ENCODE assay signal across 20 mouse cellular contexts in genomic region chr5:123522166-123522565, GRCm38 (mm10). TPM values are rescaled to one million over a fixed set of nuclear protein-coding genes. Genes with fewer than 3 reads are reported as not detected.
DNase-seq lines count a peak whose midpoint lies in the region; ATAC-seq and TF ChIP-seq lines count a peak whose summit lies in the region.
"Had no signal": no experiment of that assay in that cellular context is flagged by ENCODE, and none has a peak within 500 bp of the region (broad histone marks: within the 10 kb centered on the region; RNA-seq: fewer than 3 reads in every experiment).

No protein-coding gene starts in this region.

- H3K9ac ChIP-seq in forebrain, embryonic 13.5 days, result no peak overlapping the region
- H3K9ac ChIP-seq in forebrain, embryonic 12.5 days, result no peak overlapping the region
- 0 out of 2 replicates have a peak overlapping the region, but pooled peaks have one; percentile 87 for H3K9ac ChIP-seq in hindbrain, embryonic 13.5 days
- H3K9ac ChIP-seq in hindbrain, embryonic 14.5 days, result no peak overlapping the region
- H3K9ac ChIP-seq: hindbrain, embryonic 15.5 days; lung, embryonic 14.5 days had no signal

- H3K27ac ChIP-seq in forebrain, embryonic 13.5 days, result no peak overlapping the region
- no peak overlapping the region for H3K27ac ChIP-seq in forebrain, embryonic 12.5 days
- H3K27ac ChIP-seq in hindbrain, embryonic 13.5 days, result no peak overlapping the region
- H3K27ac ChIP-seq in hindbrain, embryonic 14.5 days, result no peak overlapping the region
- H3K27ac ChIP-seq in thymus, adult 2 months (ENCODE audit: control insufficient read depth, insufficient read depth, low read length), result no peak overlapping the region
- H3K27ac ChIP-seq: hindbrain, embryonic 15.5 days; kidney, embryonic 15.5 days; midbrain, embryonic 10.5 days had no signal

- no peak overlapping the region for H3K4me3 ChIP-seq in forebrain, embryonic 13.5 days
- H3K4me3 ChIP-seq in forebrain, embryonic 12.5 days (replicated peaks), result no peak overlapping the region
- H3K4me3 ChIP-seq in hindbrain, embryonic 13.5 days, result no peak overlapping the region
- H3K4me3 ChIP-seq in hindbrain, embryonic 14.5 days (replicated peaks; ENCODE audit: low read length), result no peak overlapping the region
- no peak overlapping the region for H3K4me3 ChIP-seq in thymus, adult 2 months (ENCODE audit: control insufficient read depth, insufficient read depth, low read length)

- no peaks in the 10 kb centered on the region for H3K27me3 ChIP-seq in forebrain, embryonic 13.5 days
- H3K27me3 ChIP-seq in forebrain, embryonic 12.5 days, result no peaks in the 10 kb centered on the region
- H3K27me3 ChIP-seq in hindbrain, embryonic 13.5 days, result no peaks in the 10 kb centered on the region
- no peaks in the 10 kb centered on the region for H3K27me3 ChIP-seq in hindbrain, embryonic 14.5 days (ENCODE audit: control insufficient read depth, insufficient read depth, low read length)
- H3K27me3 ChIP-seq in thymus, adult 2 months (ENCODE audit: control insufficient read depth, insufficient read depth, low read length), result no peaks in the 10 kb centered on the region
- H3K27me3 ChIP-seq: hindbrain, embryonic 15.5 days; kidney, embryonic 15.5 days had no signal

- no peak for TF ChIP-seq POLR2A in thymus, adult 2 months (IDR thresholded peaks at IDR 0.05; ENCODE audit: control insufficient read depth, extremely low read depth, insufficient read depth, low read length, poor library complexity)

- 86% methylated on average over 1 of the region's 1 CpGs for WGBS in forebrain, embryonic 13.5 days
- WGBS in forebrain, embryonic 12.5 days, result 74% methylated on average over 1 of the region's 1 CpGs
- 95% methylated on average over 1 of the region's 1 CpGs for WGBS in hindbrain, embryonic 13.5 days
- 86% methylated on average over 1 of the region's 1 CpGs for WGBS in hindbrain, embryonic 14.5 days
- WGBS in thymus, adult 2 months, result 87% methylated on average over 1 of the region's 1 CpGs

- no peak for ATAC-seq in forebrain, embryonic 13.5 days
- no peak for ATAC-seq in forebrain, embryonic 12.5 days (ENCODE audit: low FRiP score)
- no peak for ATAC-seq in hindbrain, embryonic 13.5 days (ENCODE audit: low FRiP score)
- ATAC-seq in hindbrain, embryonic 14.5 days (ENCODE audit: low FRiP score), result no peak
- ATAC-seq: intestine, embryonic 16.5 days had no signal

- H3K9me3 ChIP-seq in forebrain, embryonic 13.5 days (replicated peaks), result no peaks in the 10 kb centered on the region
- no peaks in the 10 kb centered on the region for H3K9me3 ChIP-seq in forebrain, embryonic 12.5 days
- H3K9me3 ChIP-seq in hindbrain, embryonic 13.5 days, result no peaks in the 10 kb centered on the region
- H3K9me3 ChIP-seq in hindbrain, embryonic 14.5 days (ENCODE audit: control insufficient read depth, low read length), result no peaks in the 10 kb centered on the region
- H3K9me3 ChIP-seq: hindbrain, embryonic 15.5 days; kidney, embryonic 15.5 days; midbrain, embryonic 10.5 days had no signal

- no peak for DNase-seq in hindbrain, embryonic 14.5 days (ENCODE audit: low spot score)
- DNase-seq in thymus, postnatal 4 days, result peak; percentile 3
- DNase-seq in thymus, adult 2 months, result no peak
- no peak for DNase-seq in ovary, adult 18-20 months (ENCODE audit: low spot score)
- DNase-seq in retina, postnatal 1 day, result no peak
- DNase-seq: adrenal gland, adult 8-10 months; lung, embryonic 14.5 days; lung, postnatal 4 days; thymus, postnatal 36 days had no signal

- peaks cover 27% of the 10 kb centered on the region for H3K4me1 ChIP-seq in forebrain, embryonic 13.5 days
- H3K4me1 ChIP-seq in forebrain, embryonic 12.5 days, result peaks cover 32% of the 10 kb centered on the region
- H3K4me1 ChIP-seq in hindbrain, embryonic 13.5 days (replicated peaks), result peaks cover 30% of the 10 kb centered on the region
- H3K4me1 ChIP-seq in hindbrain, embryonic 14.5 days (replicated peaks; ENCODE audit: control insufficient read depth, insufficient read depth, low read length), result peaks cover 7% of the 10 kb centered on the region; the same call in 1 of the 2 replicates
- peaks cover 13% of the 10 kb centered on the region for H3K4me1 ChIP-seq in thymus, adult 2 months (replicated peaks; ENCODE audit: control insufficient read depth, insufficient read depth, low read length)

- H3K36me3 ChIP-seq in forebrain, embryonic 13.5 days (ENCODE audit: poor library complexity, severe bottlenecking), result peaks cover 27% of the 10 kb centered on the region
- H3K36me3 ChIP-seq in forebrain, embryonic 12.5 days (replicated peaks), result peaks cover 29% of the 10 kb centered on the region
- H3K36me3 ChIP-seq in hindbrain, embryonic 13.5 days, result peaks cover 27% of the 10 kb centered on the region
- peaks cover 31% of the 10 kb centered on the region for H3K36me3 ChIP-seq in hindbrain, embryonic 14.5 days (replicated peaks; ENCODE audit: control insufficient read depth, insufficient read depth)
- H3K36me3 ChIP-seq in thymus, adult 2 months (ENCODE audit: control insufficient read depth, insufficient read depth, low read length), result peaks cover 13% of the 10 kb centered on the region

- H3K4me2 ChIP-seq in forebrain, embryonic 13.5 days, result 0 out of 2 replicates have a peak overlapping the region, but pooled peaks have one; percentile 10
- H3K4me2 ChIP-seq in forebrain, embryonic 12.5 days, result no peak overlapping the region
- no peak overlapping the region; the same call in 1 of the 2 replicates for H3K4me2 ChIP-seq in hindbrain, embryonic 13.5 days
- no peak overlapping the region for H3K4me2 ChIP-seq in hindbrain, embryonic 14.5 days (replicated peaks)

- TF ChIP-seq CTCF in thymus, adult 2 months (IDR thresholded peaks at IDR 0.05; ENCODE audit: borderline replicate concordance, control insufficient read depth, extremely low read depth, insufficient read depth, low read length, poor library complexity), result no peak

RNA-seq across cellular contexts. Expression of gene Diablo, which starts 1.8 kb away (rescaled TPM):
- polyA plus RNA-seq in forebrain, embryonic 13.5 days (2015; fragmentation: Nextera tagmentation; extraction: Ambion mirVana), result 133 and 137 TPM in 2 replicates
- 128 and 135 TPM in 2 replicates for polyA plus RNA-seq in forebrain, embryonic 12.5 days (2016; fragmentation: Nextera tagmentation; extraction: Ambion mirVana)
- polyA plus RNA-seq in hindbrain, embryonic 13.5 days (2015; fragmentation: Nextera tagmentation; extraction: Ambion mirVana), result 119 and 120 TPM in 2 replicates
- polyA plus RNA-seq in hindbrain, embryonic 14.5 days (2014; fragmentation: Nextera tagmentation; extraction: Ambion mirVana), result 105 and 110 TPM in 2 replicates
- 88.1 and 104 TPM in 2 replicates for polyA plus RNA-seq in thymus, adult 2 months (2012; rRNA removed)

RNA-seq across cellular contexts. Expression of gene Gm49027, which starts 3.1 kb away (rescaled TPM):
- 0.97 and 1.2 TPM in 2 replicates for polyA plus RNA-seq in forebrain, embryonic 13.5 days (2015; fragmentation: Nextera tagmentation; extraction: Ambion mirVana)
- polyA plus RNA-seq in forebrain, embryonic 12.5 days (2016; fragmentation: Nextera tagmentation; extraction: Ambion mirVana), result 0.38 and 0.69 TPM in 2 replicates
- 3.5 and 4.8 TPM in 2 replicates for polyA plus RNA-seq in hindbrain, embryonic 13.5 days (2015; fragmentation: Nextera tagmentation; extraction: Ambion mirVana)
- polyA plus RNA-seq in hindbrain, embryonic 14.5 days (2014; fragmentation: Nextera tagmentation; extraction: Ambion mirVana), result 0.67 and 0.74 TPM in 2 replicates
- polyA plus RNA-seq in thymus, adult 2 months (2012; rRNA removed), result 6.6 and 12.1 TPM in 2 replicates
- polyA plus RNA-seq: midbrain, embryonic 10.5 days had no signal

RNA-seq across cellular contexts. Expression of gene B3gnt4, which starts 11.9 kb away (rescaled TPM):
- 1.7 and 2.0 TPM in 2 replicates for polyA plus RNA-seq in forebrain, embryonic 13.5 days (2015; fragmentation: Nextera tagmentation; extraction: Ambion mirVana)
- polyA plus RNA-seq in forebrain, embryonic 12.5 days (2016; fragmentation: Nextera tagmentation; extraction: Ambion mirVana), result 1.8 and 2.1 TPM in 2 replicates
- 1.1 and 1.6 TPM in 2 replicates for polyA plus RNA-seq in hindbrain, embryonic 13.5 days (2015; fragmentation: Nextera tagmentation; extraction: Ambion mirVana)
- 1.2 and 2.0 TPM in 2 replicates for polyA plus RNA-seq in hindbrain, embryonic 14.5 days (2014; fragmentation: Nextera tagmentation; extraction: Ambion mirVana)
- 0.28 and 0.63 TPM in 2 replicates for polyA plus RNA-seq in thymus, adult 2 months (2012; rRNA removed)

RNA-seq across cellular contexts. Expression of gene Il31, which starts 32.9 kb away (rescaled TPM):
- polyA plus RNA-seq in forebrain, embryonic 13.5 days (2015; fragmentation: Nextera tagmentation; extraction: Ambion mirVana), result not detected in 2 replicates
- not detected in 2 replicates for polyA plus RNA-seq in forebrain, embryonic 12.5 days (2016; fragmentation: Nextera tagmentation; extraction: Ambion mirVana)
- polyA plus RNA-seq in hindbrain, embryonic 13.5 days (2015; fragmentation: Nextera tagmentation; extraction: Ambion mirVana), result not detected in 2 replicates
- polyA plus RNA-seq in hindbrain, embryonic 14.5 days (2014; fragmentation: Nextera tagmentation; extraction: Ambion mirVana), result not detected in 2 replicates
- polyA plus RNA-seq in thymus, adult 2 months (2012; rRNA removed), result not detected in 2 replicates
- polyA plus RNA-seq: gonadal fat pad, adult 2 months; heart, embryonic 14.5 days; hindbrain, embryonic 15.5 days; intestine, embryonic 16.5 days; kidney, embryonic 15.5 days; large intestine, adult 2 months; lung, embryonic 14.5 days; midbrain, embryonic 10.5 days; stomach, embryonic 16.5 days had no signal

RNA-seq across cellular contexts. Expression of gene Lrrc43, which starts 33.1 kb away (rescaled TPM):
- polyA plus RNA-seq in forebrain, embryonic 13.5 days (2015; fragmentation: Nextera tagmentation; extraction: Ambion mirVana), result 0.25 and 0.31 TPM in 2 replicates
- not detected in 2 replicates for polyA plus RNA-seq in forebrain, embryonic 12.5 days (2016; fragmentation: Nextera tagmentation; extraction: Ambion mirVana)
- 0.16 and 0.22 TPM in 2 replicates for polyA plus RNA-seq in hindbrain, embryonic 13.5 days (2015; fragmentation: Nextera tagmentation; extraction: Ambion mirVana)
- 0.43 and 0.89 TPM in 2 replicates for polyA plus RNA-seq in hindbrain, embryonic 14.5 days (2014; fragmentation: Nextera tagmentation; extraction: Ambion mirVana)
- 0.09 and 0.18 TPM in 2 replicates for polyA plus RNA-seq in thymus, adult 2 months (2012; rRNA removed)
- polyA plus RNA-seq: heart, embryonic 14.5 days; intestine, embryonic 16.5 days; kidney, embryonic 15.5 days; large intestine, adult 2 months; lung, embryonic 14.5 days; midbrain, embryonic 10.5 days; stomach, embryonic 16.5 days had no signal
